Mouse (Mus musculus) olfactory bulb, adult 2 months (tissue): ENCODE data around the gene Yipf2.

Experiments used
- CTCF ChIP-seq: fragments of 200-500 bp; IDR thresholded peaks from 2 replicates; pipeline ENCODE4 v1.5.1; 2012; ENCODE audit warnings: low read depth, mild to moderate bottlenecking, low read length, moderate library complexity; ENCODE audit not compliant: insufficient read depth
- POLR2A ChIP-seq: fragments of 200-500 bp; IDR thresholded peaks from 2 replicates; pipeline ENCODE4 v1.6.1; 2012; ENCODE audit warnings: mild to moderate bottlenecking, low read depth, low read length, moderate library complexity; ENCODE audit not compliant: insufficient read depth

- TF ChIP-seq CTCF, result no peak
- TF ChIP-seq POLR2A, result no peak
Measured at GRCm38 (mm10) chr9:21578226-21578625, 14.4 kb downstream of the Yipf2 start.
